Mouse (Mus musculus): ENCODE results near the gene Itgb1bp1.

Itgb1bp1 gene

DNA sequence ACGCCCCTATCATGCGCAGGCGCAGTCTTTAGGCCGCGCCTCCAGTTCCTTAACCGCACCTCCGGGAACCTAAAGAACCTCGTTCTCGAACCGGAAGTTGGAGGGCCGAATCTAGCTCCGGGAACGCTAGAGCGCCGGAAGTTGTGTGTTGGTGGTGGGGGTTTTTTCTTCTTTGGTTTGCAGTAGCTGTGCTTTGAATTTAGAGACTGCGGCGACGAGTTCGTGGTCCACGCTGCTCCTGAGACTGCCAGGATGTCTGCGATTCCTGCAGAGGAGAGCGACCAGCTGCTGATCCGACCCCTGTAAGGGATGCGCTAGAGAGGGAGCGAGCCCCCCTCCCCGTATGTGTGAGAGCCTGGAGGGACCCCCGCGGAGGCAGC is at the start of gene Itgb1bp1:
Itgb1bp1 (minus strand) TSS at position 42 of the 380 bp plus-strand sequence.
- peak; percentile 98 for DNase-seq

DNA sequence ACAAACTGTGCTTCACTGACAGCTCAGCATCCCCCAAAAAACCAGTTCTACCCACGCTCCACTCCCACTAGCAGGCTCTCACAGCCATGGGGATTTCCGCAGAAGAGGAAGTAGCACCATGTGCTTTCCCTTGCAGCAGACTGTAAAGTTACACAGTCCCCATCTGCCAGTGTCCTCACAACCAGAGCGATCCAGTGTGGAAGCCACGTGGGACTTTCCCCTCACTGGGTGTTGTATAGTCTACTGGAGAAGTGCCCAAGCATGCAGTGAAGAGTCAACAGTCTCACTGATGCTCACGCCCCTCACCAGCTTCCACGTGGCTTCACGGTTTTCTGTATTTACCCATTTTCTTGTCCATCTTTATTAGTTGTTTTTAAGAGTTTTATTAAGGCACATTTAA is 49.8 kb upstream of the Itgb1bp1 start:
- peak; percentile 16 for DNase-seq

GRCm38 (mm10) chr12:21333766-21334165 is 47.7 kb upstream of the Itgb1bp1 start:
- no peak for DNase-seq

DNA sequence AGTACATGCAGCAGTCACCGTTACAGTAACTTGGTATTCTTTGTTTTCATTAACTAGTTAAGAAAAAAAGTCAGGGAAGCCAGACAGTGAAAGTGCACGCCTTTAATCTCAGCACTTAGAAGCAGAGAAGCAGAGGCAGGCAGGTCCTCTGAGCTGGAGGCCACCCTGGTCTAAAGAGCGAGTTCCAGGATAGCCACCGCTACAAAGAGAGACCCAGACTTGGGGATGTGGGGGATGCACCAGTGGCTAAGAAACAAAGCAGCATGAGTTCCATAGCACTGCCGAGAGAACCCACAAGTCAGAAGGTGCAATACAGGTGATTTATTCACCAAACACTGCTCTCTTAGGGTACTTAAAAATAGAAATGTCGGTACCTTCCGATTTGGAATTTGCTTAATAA is 46.9 kb upstream of the Itgb1bp1 start:
- no peak for DNase-seq

- DNase-seq: no peak
Measured at GRCm38 (mm10) chr12:21331711-21332110, 45.6 kb upstream of the Itgb1bp1 start.

GRCm38 (mm10) chr12:21330961-21331576 is 45.0 kb upstream of the Itgb1bp1 start:
- DNase-seq: no peak

DNA sequence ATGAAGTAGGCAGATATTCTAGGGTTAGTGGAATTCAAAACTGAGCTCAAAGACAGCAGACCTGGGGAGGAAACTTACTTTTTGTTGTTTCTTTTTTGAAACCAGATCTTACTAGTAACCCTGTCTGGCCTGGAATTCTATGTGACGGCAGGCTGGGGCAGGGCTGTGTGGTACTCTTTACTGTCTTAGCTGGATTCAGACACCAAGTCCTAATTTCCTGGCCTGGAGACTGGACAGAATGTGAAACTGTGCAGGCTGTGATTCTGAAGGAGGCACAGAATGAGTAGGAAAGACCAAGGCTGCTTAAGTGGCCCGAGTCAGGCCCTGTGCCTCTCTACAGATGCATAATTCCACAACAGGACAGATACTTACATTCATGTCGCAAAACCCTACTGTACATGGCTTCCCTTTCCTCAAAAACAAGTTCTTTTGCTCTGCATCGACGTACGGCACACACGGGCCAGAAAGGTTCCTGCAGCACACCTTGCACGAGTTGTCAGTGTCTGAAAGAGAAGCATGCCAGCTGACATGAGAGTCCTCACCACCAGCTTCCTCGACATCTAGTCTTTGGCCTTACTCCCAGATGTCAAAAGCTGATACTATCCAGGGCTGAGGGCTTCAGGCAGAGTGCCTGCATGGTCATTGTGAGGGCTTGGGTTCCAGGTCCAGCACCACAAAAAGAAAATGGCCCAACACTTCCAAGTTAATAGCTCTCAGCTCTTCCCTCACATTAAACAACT is 43.7 kb upstream of the Itgb1bp1 start:
- no peak for DNase-seq

DNA sequence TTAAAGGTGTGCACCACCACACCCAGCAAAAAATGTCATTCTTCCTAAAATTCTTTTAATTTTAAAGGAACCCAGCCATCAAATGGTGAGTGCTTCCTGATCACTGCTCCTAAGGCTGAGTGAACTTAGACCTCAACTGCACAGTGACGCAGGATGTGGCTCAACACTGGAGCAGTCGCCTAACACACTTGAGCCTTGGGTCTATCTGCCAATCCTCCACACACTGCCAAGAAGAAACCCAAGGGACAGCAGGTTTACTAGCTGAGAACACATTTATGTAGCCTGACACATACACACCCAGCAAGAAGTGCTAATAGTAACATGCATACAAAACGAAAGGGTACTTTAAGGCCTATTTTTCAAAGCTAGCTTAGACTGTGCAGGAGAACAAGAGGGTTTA is 40.2 kb upstream of the Itgb1bp1 start:
- no peak for DNase-seq

GRCm38 (mm10) chr12:21325266-21325665 is 39.2 kb upstream of the Itgb1bp1 start:
- DNase-seq: no peak

DNA sequence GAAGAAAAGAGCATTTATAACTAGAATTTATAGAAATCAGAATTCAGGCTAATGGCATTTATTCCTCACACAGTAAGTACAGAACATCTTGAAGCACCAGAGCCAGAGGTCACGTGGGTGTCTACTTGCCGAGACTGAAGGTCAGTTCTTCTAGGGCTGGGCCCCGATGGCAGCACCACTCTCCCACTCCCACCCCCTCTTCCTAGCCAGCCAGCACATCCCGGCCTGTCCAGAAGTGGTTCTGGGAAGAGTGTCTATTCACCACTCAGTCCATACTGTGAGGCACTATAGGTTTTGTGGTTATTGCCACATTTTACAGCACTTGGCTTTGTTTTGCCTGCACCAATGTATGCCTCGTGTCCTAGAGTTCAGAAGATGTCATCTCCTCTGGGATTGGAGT is 38.0 kb upstream of the Itgb1bp1 start:
- DNase-seq: no peak

DNA sequence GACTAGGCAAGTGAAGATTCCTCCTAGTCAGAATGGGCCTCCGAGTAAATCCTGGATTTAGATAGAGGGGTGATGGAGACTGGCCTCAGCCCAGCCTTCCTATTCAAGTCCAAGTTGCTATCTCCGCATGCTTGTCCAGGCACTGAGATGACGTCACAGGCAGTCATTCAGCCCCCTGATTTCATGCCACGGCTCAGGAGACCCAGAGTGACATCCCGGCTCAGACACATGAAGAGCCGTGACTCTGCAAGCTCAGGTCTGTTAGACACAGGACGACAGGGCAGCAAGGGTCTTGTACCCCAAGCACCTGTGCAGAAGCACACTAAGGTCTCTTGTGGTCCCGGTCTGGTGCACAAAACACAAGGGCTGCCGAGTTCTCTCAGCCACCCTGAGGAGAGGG is 36.8 kb upstream of the Itgb1bp1 start:
- no peak for DNase-seq

DNA sequence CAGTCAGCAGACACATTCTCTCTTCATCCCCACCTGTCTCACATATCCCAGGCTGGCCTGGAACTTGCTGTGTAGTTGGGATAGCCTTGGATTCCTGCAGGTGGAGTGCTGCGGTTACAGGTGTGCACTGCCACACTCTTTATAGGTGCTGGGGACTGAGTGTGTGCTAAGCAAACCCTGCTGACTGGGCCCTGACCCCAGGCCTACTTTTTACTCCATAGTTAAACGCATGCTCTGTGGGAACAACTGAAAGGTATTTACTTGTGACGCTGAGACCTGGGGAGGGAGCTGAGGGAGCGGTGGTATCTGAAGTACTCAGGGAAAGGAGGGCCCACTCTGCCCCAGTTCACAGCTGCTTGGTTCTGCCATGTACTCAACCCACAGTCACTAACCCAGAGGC is 36.2 kb upstream of the Itgb1bp1 start:
- DNase-seq: no peak

- no peak for DNase-seq
Measured at GRCm38 (mm10) chr12:21321170-21321569, 35.1 kb upstream of the Itgb1bp1 start.

GRCm38 (mm10) chr12:21320317-21320716 is 34.2 kb upstream of the Itgb1bp1 start:
- DNase-seq: no peak

GRCm38 (mm10) chr12:21318143-21318895 is 32.2 kb upstream of the Itgb1bp1 start:
- peak; percentile 84 for DNase-seq

DNA sequence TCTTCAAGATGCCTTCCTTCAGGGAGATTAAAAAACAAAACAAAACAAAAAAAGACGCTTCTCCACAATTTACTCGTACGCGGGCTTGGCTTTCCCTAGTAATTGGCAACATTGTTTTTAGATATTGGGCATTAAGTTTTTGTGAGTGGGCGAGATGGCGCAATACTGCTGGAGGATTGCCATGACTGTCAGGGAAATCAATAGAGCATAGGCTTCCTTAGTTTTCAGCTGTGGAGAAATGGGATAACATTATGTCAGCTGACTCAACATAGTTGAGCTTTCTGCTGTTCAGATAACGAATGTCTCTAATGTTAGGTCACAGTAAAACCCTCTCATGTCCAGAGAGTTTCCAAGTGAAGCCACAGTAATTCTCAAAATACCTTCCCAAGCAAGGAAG is 30.8 kb upstream of the Itgb1bp1 start:
- no peak for DNase-seq

GRCm38 (mm10) chr12:21315923-21316868 is 30.1 kb upstream of the Itgb1bp1 start, which contains the start of gene Iah1:
TSS of gene Iah1 (plus strand) at chr12:21316389.
- peak; percentile 93 for DNase-seq

DNA sequence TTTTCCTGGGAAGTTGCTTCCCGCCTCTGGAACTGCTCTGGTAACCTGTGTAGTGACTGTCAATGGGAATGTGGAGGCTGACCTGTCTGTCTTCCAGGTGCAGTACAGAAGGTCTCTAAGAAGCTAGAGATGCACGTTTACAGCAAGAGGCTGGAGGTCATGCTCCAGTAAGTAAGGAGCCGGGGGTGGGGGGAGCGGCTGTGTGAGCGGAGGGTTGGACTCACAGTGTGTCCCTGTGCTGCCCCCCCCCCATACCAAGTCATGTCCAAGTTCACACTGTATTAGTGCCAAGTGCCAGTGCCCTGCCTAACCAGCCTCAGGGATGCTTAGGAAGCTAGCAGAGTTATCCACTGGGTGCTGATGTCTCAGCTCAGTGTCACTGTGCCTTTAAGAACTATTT is 26.1 kb upstream of the Itgb1bp1 start:
- no peak for DNase-seq

DNA sequence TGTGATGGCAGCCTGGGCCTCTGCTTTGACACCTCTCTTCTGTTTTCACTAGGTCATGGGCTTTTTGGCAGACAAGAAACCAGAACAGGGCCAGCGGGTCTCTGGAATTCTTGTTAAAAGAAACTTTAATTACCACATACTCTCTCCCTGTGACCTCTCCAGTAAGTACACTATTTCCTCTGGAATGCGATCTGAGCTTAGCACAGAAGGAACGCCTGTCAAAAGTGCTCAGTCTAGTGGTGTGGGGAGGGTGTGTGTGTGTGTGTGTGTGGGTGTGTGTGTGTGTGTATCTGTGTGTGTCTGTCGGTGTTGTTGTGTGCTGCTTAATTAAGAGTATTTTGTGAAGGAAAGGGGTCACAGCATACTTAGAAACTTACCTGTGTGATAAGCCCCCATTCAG is 20.6 kb upstream of the Itgb1bp1 start:
- DNase-seq: no peak

DNA sequence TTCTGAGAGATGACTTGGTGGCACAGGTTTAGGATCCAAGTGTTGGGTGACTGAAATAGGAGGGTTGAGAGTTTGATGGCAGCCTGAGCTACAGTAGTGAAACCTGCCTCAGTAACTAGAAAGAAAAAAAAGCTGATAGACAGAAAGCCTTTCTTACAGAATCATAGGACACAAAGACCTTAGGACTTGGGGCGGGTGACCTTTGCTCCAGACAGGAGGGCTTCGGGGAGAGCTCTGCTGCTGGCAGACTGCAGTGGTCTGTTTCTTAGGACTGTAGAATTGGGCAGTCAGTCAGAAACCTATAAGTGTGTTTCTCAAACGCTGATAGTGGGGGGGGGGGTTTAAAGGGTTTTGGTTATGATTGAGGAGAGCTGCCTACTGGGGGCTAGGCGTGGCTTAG is 19.7 kb upstream of the Itgb1bp1 start:
- no peak for DNase-seq

GRCm38 (mm10) chr12:21302361-21302783 is 16.3 kb upstream of the Itgb1bp1 start:
- no peak for DNase-seq

- DNase-seq: no peak
Measured at GRCm38 (mm10) chr12:21301932-21302331, 15.8 kb upstream of the Itgb1bp1 start.

- no peak for DNase-seq
Measured at GRCm38 (mm10) chr12:21301324-21301723, 15.2 kb upstream of the Itgb1bp1 start.

Measured in thymus, postnatal 25 days (tissue).